Mouse (Mus musculus): Measurements from ENCODE around the gene Ctcfl.

Gene Ctcfl

DNA sequence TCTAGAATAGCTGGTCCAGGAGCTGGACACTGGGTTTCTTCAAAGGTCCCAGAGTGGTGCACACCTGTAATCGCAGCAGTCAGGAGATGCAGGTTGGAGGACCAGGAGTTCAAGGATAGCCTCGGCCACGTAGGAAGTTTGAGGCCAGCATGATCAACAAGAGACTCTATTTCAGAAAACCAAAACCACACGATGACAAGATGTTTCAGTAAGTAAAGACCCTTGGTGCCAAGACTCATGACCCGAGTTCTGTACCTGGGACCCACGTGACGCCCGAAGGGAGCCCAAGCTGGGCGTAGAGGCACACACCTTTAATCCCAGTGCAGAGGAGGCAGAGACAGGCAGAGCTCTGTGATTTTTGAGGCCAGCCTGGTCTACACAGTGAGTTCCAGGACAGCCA is 36.2 kb downstream of the Ctcfl start:
- no peak for DNase-seq (ENCODE audit: low spot score in 2 of 2)

DNA sequence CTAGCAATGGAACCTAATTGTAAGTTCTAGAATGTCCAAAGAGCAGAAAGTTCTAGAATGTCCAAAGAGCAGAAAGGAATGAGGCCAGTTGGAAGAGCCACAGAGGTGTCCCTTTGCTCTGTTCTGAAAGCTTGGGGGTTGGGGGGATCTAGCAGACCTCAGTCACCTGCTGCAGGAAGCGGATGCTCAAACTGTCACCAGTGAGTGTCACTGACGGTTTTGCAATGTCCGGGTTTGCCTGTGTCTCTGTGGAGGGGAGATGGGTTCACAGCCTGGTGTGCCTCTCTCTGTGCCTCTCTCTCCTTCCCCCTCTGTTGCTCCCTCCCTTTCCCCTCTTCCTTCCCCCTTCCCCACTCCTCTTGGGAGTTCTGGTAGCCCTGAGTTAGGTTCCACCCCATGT is 36.6 kb downstream of the Ctcfl start:
- no peak for DNase-seq (ENCODE audit: low spot score in 2 of 2)

DNA sequence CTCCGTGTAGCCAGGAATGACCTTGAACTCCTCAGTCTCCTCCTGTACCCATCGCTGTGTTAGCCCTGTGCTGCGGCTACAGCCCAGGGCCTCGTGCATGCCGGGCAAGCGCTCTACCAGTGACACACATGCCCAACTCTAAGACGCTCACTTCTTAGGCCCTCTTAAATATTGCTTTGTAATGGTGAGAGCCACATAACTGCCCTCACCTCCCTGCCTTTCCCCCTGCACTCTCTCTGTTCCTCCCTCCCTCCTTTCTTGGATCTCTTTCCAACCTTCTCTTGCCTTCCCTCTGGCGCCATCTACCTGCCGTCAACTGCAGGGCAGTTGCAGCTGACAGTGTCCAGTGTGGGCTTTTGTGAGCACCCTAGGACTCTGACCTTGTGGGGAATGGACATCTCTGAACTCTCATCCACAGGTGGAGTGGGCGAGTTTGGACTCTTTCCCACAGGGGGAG is 38.5 kb downstream of the Ctcfl start:
- peak; percentile 79 to 89 for DNase-seq (ENCODE audit: low spot score in 2 of 2)

DNA sequence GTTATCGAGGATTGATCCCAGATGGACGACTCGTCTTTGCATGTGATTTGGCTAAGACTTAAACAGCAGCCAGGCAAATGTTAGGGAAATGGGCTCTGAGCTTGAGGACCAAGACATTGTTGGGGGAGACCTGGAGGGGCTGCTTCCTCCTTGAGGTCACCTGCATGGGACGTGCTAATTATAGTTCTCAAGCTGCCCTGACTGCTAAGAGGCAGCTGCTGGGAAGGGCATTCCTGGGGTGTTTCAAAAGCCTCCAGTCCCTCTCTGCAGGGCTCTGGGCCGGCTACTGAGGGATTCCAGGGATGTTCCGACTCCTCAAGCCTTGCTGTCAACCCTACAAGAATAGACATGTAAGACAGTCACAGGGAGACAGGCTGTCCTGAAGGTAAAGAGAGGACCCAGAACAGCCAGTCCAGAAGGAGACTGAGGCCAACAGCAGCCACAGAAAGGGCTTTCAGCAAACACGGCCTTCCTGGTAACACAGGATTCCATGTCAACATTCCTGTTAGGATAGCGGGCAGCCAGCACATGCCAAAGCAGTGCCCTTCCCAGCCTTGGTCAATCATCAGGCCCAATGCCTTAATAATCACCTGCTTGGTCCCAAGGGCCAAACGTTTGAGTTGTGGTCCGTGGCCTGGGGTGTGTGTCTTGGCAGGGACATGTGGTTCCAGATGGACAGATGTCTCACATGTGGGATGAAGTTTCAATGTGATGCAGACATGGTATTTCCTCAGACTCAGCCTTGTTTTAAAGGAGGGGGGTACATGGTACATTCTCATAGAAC is 39.4 kb downstream of the Ctcfl start:
- no peak for DNase-seq (ENCODE audit: low spot score in 2 of 2)

DNA sequence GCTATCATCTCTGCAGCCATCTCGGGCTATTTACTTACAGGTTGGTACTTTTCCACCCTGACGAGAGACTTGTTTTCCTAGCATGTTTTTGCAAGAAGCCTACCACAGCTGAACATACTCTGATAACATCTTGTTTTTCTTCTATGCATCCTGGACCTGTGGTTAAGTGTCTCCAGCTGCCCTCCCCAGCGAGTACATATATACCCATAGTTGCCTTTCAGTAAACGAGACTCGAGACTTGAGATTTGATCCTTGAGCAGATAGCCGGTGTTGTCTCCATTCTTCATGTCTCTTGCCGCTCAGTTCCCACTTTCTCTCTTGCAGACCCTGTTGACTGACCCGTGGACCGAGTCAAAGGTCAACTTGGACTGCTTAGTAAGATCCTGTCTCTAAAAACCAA is 42.4 kb downstream of the Ctcfl start:
- DNase-seq (ENCODE audit: low spot score in 2 of 2) = no peak

DNA sequence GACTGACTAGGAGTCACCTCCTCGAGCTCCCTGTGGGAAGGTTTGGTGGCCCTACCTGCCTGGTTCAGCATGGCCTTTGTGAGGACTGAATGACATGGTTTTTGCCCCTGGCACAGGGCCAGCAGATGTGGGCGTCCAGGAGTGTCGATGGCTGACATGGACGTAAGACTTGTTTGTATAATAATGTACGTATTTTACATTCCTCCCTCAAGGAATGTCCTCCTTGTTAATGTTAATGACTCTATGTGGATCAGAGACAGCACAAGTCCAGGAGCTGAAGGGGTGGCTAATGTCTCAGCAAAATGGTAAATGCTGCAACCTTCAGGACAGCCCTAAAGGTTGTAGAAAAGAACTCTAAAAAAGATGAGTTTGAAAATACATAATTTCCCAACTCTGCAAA is 45.7 kb downstream of the Ctcfl start:
- no peak for DNase-seq (ENCODE audit: low spot score in 2 of 2)

DNA sequence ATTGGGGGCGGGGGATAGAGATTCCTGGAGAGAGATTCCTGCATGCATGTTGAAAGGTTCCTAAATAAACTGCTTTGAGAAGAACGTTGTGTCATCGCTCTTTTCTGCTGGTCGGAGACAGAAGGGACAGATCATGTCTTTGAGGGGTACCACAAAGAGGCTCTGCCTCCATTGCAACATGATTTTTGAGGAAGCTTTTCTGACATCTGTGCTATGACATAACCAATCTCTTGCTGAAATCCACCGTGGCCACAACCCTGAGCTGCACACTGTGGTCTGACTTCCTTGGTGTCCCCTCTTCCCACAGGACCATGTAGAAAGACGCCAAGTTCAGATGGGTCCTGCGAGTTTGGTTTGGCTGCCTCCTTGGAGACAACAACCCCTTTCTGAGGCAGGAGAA is 46.4 kb downstream of the Ctcfl start:
- DNase-seq (ENCODE audit: low spot score in 2 of 2) = no peak

DNA sequence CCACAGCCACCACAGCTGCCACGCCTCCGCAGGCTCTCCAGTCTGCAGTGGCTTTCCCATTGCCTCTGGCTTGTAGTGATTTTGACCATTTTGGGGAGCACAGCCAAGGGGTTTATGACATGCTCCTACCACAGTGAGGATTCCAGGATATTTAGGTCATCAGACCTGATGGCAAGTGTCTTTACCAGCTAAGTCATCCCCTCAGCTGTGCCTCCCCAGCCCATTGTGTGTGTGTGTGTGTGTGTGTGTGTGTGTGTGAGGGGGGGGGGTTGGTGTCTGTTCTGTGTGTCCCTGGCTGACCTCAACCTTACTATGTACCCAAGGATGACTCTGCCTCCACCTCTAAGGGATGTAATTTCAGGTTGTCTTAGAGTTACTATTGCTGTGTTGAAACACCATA is 54.5 kb downstream of the Ctcfl start:
- DNase-seq (ENCODE audit: low spot score in 2 of 2) = no peak

DNA sequence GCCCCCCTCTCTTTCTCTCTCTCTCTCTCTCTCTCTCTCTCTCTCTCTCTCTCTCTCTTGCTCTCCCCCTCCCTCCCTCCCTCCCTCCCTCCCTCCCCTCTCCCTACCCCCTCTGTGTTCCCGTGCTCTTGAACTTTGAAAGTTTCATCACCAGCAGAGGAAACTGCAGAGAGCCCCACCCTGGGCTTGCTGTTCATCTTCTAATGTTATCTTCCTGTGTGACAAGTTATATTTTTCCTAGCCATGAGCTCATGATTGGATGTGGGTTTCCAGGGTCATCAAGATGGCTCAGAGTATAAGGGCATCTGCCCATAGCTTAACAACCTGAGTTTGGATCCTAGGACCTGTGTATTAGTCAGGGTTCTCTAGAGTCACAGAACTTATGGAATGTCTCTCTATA is 56.1 kb downstream of the Ctcfl start:
- DNase-seq (ENCODE audit: low spot score in 2 of 2) = no peak

DNA sequence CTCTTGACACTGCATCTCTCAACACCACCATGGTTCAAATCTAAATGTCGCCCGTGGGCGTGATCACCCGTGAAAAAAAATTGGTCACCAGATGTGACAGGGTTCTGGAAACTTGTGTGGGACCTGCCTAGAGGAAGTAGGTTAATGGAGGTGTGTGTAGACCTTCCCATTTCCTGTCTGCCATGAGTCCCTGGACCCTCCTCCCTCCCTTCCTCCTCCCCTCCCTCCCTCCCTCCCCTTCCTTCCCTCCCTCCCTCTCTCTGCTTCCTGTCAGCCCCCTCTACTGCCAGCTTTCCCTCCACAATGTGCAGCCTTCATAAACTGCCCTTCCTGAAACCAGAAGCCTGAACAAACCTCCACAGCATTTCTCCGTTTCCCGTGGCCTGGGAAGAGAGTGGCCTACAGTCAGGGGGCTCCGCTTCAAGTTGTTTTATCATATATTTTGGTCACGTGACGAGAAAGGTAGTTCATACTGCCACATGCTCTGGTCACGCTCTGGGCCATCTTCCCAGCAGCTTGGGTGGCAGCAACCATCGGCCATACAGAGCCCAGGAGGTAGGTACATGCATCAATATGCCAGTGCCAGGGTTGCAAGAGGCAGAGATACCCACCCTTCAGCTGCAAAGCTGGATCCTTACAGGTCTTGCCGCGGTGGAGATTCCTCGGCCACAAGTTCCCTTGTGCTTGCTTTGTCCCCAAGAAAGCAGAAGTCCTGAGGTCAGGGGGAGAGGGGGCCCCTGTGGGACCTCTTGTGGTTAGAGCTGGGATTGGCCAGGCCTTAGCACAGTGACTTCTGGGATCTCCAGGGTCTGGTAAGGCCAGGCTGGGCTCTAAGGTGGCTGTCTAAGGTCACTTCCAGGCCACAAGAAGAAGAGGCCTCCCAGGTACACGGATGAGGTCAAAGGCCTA is 57.6 kb downstream of the Ctcfl start:
- DNase-seq (ENCODE audit: low spot score in 2 of 2) = peak; percentile 44 to 68

DNA sequence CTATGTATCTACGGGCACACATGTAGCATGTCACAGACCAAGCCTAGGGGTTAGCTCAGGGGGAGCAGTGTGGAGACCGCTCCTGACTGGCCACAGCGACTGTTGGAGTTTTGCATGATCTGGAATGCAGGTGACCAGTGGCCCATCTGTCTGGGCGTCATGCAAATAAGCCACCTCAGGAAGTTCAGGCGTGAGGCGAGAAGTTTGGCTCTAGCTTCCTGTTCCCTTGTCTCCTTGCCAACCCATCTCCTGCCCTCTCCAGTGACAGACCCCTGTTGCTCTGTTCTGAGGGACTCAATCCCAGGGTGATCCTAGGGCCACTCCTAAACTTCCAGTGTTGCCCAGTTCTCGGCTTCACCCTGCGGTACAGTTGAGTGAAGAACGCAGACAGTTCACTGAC is 58.9 kb downstream of the Ctcfl start:
- DNase-seq (ENCODE audit: low spot score in 2 of 2) = peak; percentile 23 to 29

DNA sequence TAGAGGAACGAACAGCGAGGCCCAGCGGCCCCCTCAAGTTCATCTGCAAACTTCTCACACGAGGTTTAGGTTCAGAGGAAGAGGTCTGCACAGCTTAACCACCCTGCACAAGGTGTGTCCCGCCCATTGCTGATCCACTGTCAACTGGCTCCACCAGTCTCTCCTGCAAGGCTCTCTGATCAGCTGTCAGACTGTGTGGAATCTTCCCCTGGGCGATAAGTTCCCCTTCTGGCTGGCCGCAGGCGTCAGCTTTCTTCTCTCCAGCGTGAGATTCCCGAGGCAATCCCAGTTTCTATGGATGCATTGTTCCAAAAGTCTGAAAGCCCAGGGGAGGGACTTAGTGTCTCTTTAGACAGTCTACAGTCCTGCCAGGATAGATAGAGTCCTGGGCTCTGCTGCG is 61.1 kb downstream of the Ctcfl start:
- DNase-seq (ENCODE audit: low spot score in 2 of 2) = no peak

DNA sequence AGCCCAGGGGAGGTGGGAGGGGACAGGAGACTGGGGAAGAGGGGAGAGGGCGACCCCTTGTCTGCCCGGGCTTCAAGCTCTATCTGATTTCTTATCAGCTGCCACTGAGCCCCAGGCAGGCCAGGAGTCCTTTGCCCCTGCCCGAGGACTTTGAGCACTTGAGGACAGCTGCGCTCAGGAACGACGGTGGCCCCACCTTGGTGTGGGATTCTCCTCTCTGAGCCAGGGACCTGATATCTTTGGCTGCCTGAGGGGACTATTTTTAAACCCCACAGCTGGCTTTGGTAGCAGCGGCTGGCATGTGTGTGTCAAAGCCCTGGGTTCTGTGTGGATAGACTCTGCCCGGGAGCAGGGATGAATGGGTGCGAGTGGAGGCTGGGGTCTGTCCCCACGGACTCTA is 61.7 kb downstream of the Ctcfl start:
- no peak for DNase-seq (ENCODE audit: low spot score in 2 of 2)

DNA sequence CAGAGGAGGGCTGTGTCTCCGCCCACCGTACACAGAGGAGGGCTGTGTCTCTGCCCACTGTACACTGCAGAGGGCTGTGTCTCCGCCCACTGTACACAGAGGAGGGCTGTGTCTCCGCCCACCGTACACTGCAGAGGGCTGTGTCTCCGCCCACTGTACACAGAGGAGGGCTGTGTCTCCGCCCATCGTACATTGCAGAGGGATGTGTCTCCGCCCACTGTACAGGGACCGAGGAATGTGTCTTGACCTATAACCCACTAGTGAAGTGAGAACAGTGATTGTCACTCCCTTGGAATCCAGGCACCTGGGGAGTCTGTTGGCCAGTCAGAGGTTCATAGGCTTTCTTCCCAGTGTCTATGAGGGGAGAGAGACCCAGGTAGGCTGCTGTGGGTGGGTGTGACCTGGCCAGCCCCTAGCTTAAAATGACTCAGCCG is 62.4 kb downstream of the Ctcfl start:
- peak in 1 of 2 experiments; percentile 47 for DNase-seq (ENCODE audit: low spot score in 2 of 2)

DNA sequence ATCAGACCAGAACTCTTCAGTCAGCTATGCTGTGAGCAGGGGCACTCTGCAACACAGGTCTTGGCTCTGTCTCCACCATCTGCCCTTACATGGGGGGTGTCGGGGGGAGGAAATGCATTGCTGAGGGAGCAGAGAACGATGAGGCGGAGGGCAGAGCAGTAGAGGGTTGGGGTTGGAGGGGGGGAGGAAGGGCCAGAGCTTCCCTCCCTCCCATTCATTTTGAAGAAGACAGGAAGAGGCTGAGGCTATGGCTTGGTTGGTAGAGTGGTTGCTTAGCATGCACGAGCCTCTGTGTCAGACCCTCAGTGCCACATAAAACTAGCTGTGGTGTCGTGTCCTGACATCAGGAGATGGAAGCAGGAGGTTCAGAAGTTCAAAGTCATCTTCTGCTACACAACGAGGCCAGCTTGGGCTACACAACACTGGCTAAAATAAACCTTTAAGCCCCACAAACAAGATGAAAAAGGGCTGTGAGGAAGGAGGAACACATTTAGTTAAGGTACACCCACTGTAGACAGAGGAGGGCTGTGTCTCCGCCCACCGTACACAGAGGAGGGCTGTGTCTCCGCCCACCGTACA is 62.9 kb downstream of the Ctcfl start:
- no peak for DNase-seq (ENCODE audit: low spot score in 2 of 2)

DNA sequence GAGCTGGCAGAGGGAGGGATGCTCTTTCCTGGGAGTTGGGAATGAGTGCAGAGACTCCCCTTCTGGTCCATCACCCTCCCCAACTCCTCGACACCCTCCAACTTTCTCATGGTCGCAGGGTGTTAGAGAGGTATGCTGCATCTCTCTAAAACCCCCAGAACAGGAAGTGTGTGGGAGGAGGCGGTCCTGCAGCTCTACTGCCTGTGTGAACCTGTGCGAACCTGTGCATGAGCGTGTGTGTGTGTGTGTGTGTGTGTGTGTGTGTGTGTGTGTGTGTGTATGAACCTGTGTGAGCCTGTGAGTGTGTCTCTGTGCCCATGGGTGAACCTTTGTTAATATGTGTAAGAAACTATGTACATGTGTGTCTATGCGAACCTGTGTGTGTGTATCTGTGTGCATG is 65.5 kb downstream of the Ctcfl start:
- DNase-seq (ENCODE audit: low spot score in 2 of 2) = peak; percentile 31 to 70

DNA sequence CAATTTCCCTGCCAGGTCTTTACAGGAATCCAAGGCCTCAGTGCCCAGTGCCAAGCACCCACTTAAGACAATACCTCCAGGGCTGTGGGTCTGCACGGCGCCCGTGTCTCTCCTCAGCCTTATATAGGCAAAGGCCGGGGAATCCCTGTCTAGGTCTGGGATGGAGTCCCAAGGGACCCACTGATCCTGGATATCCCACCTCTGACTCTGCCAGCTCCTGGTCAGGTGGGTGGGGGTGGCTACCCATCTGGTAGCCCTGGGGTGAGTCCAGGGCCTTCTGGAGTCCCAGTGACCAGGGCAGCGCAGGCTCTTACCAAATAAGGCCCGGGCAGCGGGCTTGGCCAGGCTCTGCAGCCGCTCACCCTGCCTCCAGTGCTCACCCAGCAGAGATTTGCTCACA is 66.4 kb downstream of the Ctcfl start:
- peak in 1 of 2 experiments; percentile 26 for DNase-seq (ENCODE audit: low spot score in 2 of 2)

DNA sequence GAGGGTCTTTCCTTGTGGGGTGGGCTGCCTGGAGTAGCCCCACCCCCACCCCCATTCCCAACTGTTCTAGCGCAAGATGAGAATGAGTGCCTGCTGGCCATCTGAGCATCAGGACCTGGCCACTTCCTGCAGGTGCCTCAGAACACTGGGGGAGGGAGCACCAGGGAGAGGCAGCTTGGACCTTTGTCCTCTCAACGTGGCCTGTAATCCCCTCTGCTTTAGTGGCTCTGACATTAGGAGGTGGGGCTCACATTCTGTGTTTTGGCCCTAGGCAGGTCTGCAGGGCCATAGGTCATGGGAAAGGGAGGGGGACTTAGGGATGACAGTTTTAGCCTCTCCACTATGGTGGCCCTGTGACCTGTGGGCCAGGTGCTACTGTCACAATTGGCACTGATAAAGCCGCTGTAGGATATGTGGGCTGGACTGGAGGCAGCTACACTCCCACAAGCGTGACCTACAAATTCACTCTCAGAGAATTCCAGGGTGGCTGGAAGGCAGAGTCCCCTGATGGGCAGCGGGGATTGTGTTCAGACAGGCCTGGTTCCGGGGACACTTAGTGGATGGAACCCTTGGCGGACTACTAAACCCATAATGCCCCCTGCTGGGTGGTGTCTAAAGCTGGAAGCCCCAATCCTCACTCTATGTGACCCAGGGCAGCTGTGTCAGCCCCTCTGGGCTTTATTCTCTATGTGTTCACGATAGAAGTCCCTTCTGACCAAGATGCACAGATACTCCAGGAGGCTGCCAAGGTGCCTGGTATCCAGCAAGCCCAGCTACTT is 68.5 kb downstream of the Ctcfl start:
- DNase-seq (ENCODE audit: low spot score in 2 of 2) = peak; percentile 37 to 38

DNA sequence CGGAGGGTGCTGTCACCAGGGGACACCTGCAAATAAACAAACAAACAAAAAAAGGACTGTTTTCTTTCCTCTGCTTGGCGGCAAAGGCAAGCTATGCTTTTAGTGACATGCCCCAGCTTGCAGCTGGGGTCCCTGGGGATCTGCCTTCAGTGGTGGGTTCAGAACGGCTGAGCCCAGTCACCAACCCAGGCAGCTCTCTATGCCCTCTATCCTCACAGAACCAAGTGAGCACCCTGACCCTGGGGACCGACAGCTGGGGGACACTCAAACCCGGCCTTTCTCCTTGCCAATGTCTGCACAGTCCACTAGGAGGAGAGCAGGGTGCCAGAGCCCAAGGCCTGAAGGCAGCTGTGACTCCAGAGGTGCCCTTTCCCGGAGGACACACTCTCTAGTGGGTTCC is 69.5 kb downstream of the Ctcfl start:
- DNase-seq (ENCODE audit: low spot score in 2 of 2) = peak in 1 of 2 experiments; percentile 65

DNA sequence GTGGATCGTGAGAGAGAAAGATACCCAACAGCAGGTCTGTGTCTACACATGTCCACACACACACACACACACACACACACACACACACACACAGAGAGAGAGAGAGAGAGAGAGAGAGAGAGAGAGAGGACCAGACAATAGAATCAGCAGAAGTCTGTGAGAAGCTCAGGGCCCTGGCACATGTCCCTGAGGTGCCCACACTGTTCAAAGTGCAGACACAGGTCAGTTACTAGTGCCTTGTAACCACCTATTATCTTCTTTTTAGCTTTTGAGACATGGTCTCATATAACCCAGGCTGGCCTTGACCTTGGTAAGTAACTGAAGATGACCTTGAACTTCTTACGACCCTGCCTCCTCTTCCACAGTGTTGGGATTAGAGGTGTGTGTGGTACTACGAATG is 70.1 kb downstream of the Ctcfl start:
- peak; percentile 13 to 27 for DNase-seq (ENCODE audit: low spot score in 2 of 2)

DNA sequence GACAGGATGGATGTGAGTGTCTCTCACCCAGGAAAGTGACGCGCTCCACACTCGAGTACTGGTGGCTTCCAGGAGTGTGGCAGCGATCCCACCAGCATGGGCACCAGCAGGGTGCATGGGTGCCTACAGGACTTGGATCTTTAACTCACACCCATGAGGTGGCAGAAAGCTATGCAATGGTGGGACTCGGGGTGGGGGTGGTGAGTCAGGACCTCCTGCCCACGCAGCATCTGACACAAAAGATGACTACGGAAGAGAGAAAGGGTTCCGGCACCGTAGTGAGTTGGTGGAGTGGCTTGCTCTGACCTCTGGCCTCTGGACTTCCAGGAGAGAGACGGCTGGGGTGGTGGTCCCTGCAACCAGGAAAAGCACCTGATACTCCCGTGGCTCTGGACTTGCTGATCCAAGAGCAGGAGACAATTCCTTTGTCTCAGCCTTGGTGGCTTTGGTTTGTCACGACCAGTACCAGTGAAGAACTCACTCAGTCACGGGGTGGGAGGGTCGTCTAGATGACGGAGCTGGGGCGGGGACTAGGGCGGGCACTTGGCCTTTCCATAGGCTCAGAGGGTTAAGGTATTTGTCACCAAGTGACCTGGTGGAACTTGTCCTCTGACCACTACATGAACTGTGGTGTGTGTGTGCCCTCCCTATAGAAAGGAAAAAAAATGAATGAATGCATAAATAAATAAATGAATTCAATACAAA is 71.1 kb downstream of the Ctcfl start:
- peak; percentile 6 to 23 for DNase-seq (ENCODE audit: low spot score in 2 of 2)
